Mouse (Mus musculus): ENCODE measurements around the gene E2f4. TPM values are rescaled to one million over a fixed set of nuclear protein-coding genes. Genes with fewer than 3 reads are reported as not detected.

The E2f4 gene
- total and polyA plus RNA-seq, 3 experiments = 97.9 to 313 (median 98.5) TPM

GRCm38 (mm10) chr8:105315073-105315769 is 17.8 kb downstream of the E2f4 start:
- H3K27me3 ChIP-seq (ENCODE audit: control insufficient read depth in 1 of 2, insufficient read depth in 2 of 2, low read length in 2 of 2) = no peaks in the 10 kb centered on the region
- no peak overlapping the region for H3K27ac ChIP-seq (ENCODE audit: control insufficient read depth, low read depth, low read length)
- no peak for DNase-seq (ENCODE audit: low read depth, low spot score)
- H3K36me3 ChIP-seq (ENCODE audit: control insufficient read depth in 1 of 2, insufficient read depth in 2 of 2, low read length in 2 of 2) = peaks cover 0 to 26% of the 10 kb centered on the region in 2 experiments; a peak in 2 of 4 replicates
- no peaks in the 10 kb centered on the region for H3K79me2 ChIP-seq (ENCODE audit: control insufficient read depth, insufficient read depth, low read length, poor library complexity)
- no peak overlapping the region for H3K9ac ChIP-seq (ENCODE audit: control insufficient read depth, low read depth, low read length, poor library complexity, severe bottlenecking)
- H3K4me1 ChIP-seq (ENCODE audit: control insufficient read depth in 1 of 2, insufficient read depth in 2 of 2, low read length in 2 of 2) = peaks cover 22 to 32% of the 10 kb centered on the region in 2 experiments
- TF ChIP-seq UBTF (IDR thresholded peaks at IDR 0.05; ENCODE audit: borderline replicate concordance, insufficient read depth, low read depth, low read length) (no peak), NELFE (IDR thresholded peaks at IDR 0.05; ENCODE audit: low read depth, low read length) (no peak), CHD1 (IDR thresholded peaks at IDR 0.05; ENCODE audit: low read depth, low read length) (no peak), ZNF384 (IDR thresholded peaks at IDR 0.05; ENCODE audit: low read depth, low read length) (no peak), SIN3A (IDR thresholded peaks at IDR 0.05; ENCODE audit: low read length) (no peak), USF2 (IDR thresholded peaks at IDR 0.05; ENCODE audit: borderline replicate concordance in 1 of 2, insufficient read depth in 1 of 2, low read depth in 1 of 2, low read length in 2 of 2) (no peak), MXI1 (IDR thresholded peaks at IDR 0.05; ENCODE audit: low read depth, low read length) (no peak), GATA1 (IDR thresholded peaks at IDR 0.05; ENCODE audit: low read depth, low read length) (no peak), ZKSCAN1 (IDR thresholded peaks at IDR 0.05; ENCODE audit: low read depth, low read length) (no peak), GABPA (IDR thresholded peaks at IDR 0.05; ENCODE audit: low read depth, low read length) (no peak), HCFC1 (IDR thresholded peaks at IDR 0.05; ENCODE audit: low read depth, low read length) (no peak)
- no peak overlapping the region for H3K4me3 ChIP-seq (ENCODE audit: control insufficient read depth in 1 of 2, insufficient read depth in 1 of 2, low read depth in 2 of 2, low read length in 2 of 2)
- no peaks in the 10 kb centered on the region for H3K9me3 ChIP-seq (replicated peaks; ENCODE audit: insufficient read depth, low read length)

DNA sequence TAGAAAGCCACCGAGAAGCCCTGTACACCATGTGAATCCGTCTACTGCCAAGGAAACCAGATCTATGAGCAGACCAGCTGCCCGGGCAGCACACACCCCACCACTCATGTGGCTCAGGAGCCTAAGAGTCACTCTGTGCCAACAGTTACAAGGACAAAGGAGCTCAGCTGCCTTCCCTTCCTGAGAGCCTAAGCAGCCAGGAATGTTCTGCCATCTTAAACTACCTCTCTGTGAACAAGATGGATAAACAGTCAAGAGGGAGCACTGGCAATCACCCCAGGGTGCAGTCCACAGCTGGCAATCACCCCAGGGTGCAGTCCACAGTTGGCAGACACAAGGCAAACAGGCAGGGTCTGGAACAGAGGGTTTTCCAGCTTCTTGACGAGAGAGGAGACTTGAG is 20.5 kb downstream of the E2f4 start:
- Histone ChIP-seq H3K9ac (ENCODE audit: control insufficient read depth, low read depth, low read length, poor library complexity, severe bottlenecking) (no peak overlapping the region), H3K4me1 (ENCODE audit: control insufficient read depth in 1 of 2, insufficient read depth in 2 of 2, low read length in 2 of 2) (peaks cover 9 to 24% of the 10 kb centered on the region in 2 experiments)

More for the DNA sequence above, 20.5 kb downstream of the E2f4 start:
- TF ChIP-seq RAD21 (IDR thresholded peaks at IDR 0.05; ENCODE audit: low read depth, low read length) (no peak), TCF12 (IDR thresholded peaks at IDR 0.05; ENCODE audit: low read depth, low read length) (no peak), MAZ (IDR thresholded peaks at IDR 0.05; ENCODE audit: low read depth, low read length) (no peak), SMC3 (IDR thresholded peaks at IDR 0.05; ENCODE audit: low read depth, low read length) (no peak), TAL1 (IDR thresholded peaks at IDR 0.05; ENCODE audit: low read length) (no peak), MEF2A (IDR thresholded peaks at IDR 0.05; ENCODE audit: extremely low read depth, insufficient replicate concordance, low read depth, low read length, poor library complexity, severe bottlenecking) (no peak)
- no peak overlapping the region for H3K4me3 ChIP-seq (ENCODE audit: control insufficient read depth in 1 of 2, insufficient read depth in 1 of 2, low read depth in 2 of 2, low read length in 2 of 2)
- no peak for DNase-seq (ENCODE audit: low read depth, low spot score)
- no peaks in the 10 kb centered on the region for H3K79me2 ChIP-seq (ENCODE audit: control insufficient read depth, insufficient read depth, low read length, poor library complexity)
- H3K27ac ChIP-seq (ENCODE audit: control insufficient read depth, low read depth, low read length) = no peak overlapping the region
- H3K27me3 ChIP-seq (ENCODE audit: control insufficient read depth in 1 of 2, insufficient read depth in 2 of 2, low read length in 2 of 2) = no peaks in the 10 kb centered on the region
- no peaks in the 10 kb centered on the region for H3K9me3 ChIP-seq (replicated peaks; ENCODE audit: insufficient read depth, low read length)
- H3K36me3 ChIP-seq (ENCODE audit: control insufficient read depth in 1 of 2, insufficient read depth in 2 of 2, low read length in 2 of 2) = peaks cover 0 to 24% of the 10 kb centered on the region in 2 experiments; a peak in 2 of 4 replicates
